Mouse (Mus musculus) embryonic facial prominence, embryonic 10.5 days (tissue): Measurements from ENCODE around the gene Col13a1. TPM values are rescaled to one million over a fixed set of nuclear protein-coding genes. Genes with fewer than 3 reads are reported as not detected.
A peak's percentile ranks its signal among the peaks of the same experiment; 100 is the strongest.

ENCODE experiments used
- DNase-seq: peaks from one replicate; pipeline ENCODE4 v3.0.0-alpha.2; 2017; ENCODE audit warnings: low spot score
- H3K27ac ChIP-seq: fragments of 300-500 bp; sonication (generic); replicated peaks from 2 replicates; pipeline ENCODE4 v1.5.1; 2016; ENCODE audit warnings: mild to moderate bottlenecking
- H3K27me3 ChIP-seq: fragments of 300-500 bp; sonication (generic); replicated peaks from 2 replicates; pipeline ENCODE4 v1.6.1; 2016; ENCODE audit warnings: low read depth, mild to moderate bottlenecking; ENCODE audit not compliant: poor library complexity, severe bottlenecking
- H3K36me3 ChIP-seq: fragments of 300-500 bp; sonication (generic); replicated peaks from 2 replicates; pipeline ENCODE4 v1.6.1; 2016; ENCODE audit warnings: mild to moderate bottlenecking, moderate library complexity
- H3K4me1 ChIP-seq: fragments of 300-500 bp; sonication (generic); 2 replicates; pipeline ENCODE4 v1.6.1; 2016
- H3K4me3 ChIP-seq: fragments of 300-500 bp; sonication (generic); 2 replicates; pipeline ENCODE4 v1.5.1; 2016; ENCODE audit warnings: mild to moderate bottlenecking, moderate library complexity
- H3K9me3 ChIP-seq: fragments of 300-500 bp; sonication (generic); 2 replicates; pipeline ENCODE4 v1.6.1; 2016; ENCODE audit warnings: mild to moderate bottlenecking
- WGBS: fragments of 180-500 bp; shearing (Covaris S2); methylation state at CpG from one replicate; pipeline ENCODE4 v1.1.7; 2016; 5-methylcytosine and 5-hydroxymethylcytosine counted together
- polyA plus RNA-seq: library from polyadenylated mRNA; unstranded; fragments of >200 nt; fragmentation: Nextera tagmentation; extraction: Ambion mirVana; gene quantifications from 2 replicates; pipeline ENCODE4 v1.2.1, GENCODE M21; 2016

Gene Col13a1
- polyA plus RNA-seq, 1 experiment from 2014 or later = 6.1 TPM

- Histone ChIP-seq H3K36me3 (no peaks in the 10 kb centered on the region), H3K27me3 (peaks cover 5% of the 10 kb centered on the region; the same call in 1 of the 2 replicates), H3K4me3 (no peak overlapping the region), H3K9me3 (no peaks in the 10 kb centered on the region), H3K4me1 (peaks cover 13% of the 10 kb centered on the region), H3K27ac (no peak overlapping the region)
- no peak for DNase-seq
- WGBS = 78% methylated on average over 6 of the region's 6 CpGs
Measured at GRCm38 (mm10) chr10:61956718-61957117, 22.2 kb downstream of the Col13a1 start.

DNA sequence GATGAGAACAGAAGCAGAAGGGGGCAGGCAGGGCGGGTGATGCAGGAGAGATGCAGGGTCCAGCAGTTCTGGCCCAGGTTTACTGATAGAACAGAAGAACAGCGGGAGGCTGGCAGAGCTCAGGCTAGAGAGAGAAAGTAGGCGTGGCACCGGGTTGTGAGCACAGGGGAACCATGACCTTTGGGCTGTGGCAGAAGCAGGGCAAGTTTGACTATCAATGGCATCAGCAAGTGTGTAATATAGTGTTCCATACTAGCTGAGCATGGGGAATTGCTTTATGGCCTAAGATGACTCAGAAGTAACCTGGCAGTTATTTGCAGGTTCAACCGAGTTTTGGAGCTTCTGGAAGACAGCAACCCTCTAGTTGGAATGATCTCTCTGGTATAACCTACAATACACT is 25.0 kb downstream of the Col13a1 start:
- DNase-seq = no peak
- Histone ChIP-seq H3K36me3 (no peaks in the 10 kb centered on the region), H3K27me3 (peaks cover 5% of the 10 kb centered on the region; the same call in 1 of the 2 replicates), H3K4me1 (peaks cover 21% of the 10 kb centered on the region), H3K4me3 (no peak overlapping the region), H3K9me3 (no peaks in the 10 kb centered on the region), H3K27ac (no peak overlapping the region)
- 66% methylated on average over 5 of the region's 5 CpGs for WGBS

- Histone ChIP-seq H3K4me1 (peaks cover 20% of the 10 kb centered on the region), H3K36me3 (no peaks in the 10 kb centered on the region), H3K27me3 (peaks cover 5% of the 10 kb centered on the region; the same call in 1 of the 2 replicates), H3K27ac (no peak overlapping the region), H3K4me3 (no peak overlapping the region), H3K9me3 (no peaks in the 10 kb centered on the region)
- DNase-seq = no peak
- 85% methylated on average over 6 of the region's 6 CpGs for WGBS
Measured at GRCm38 (mm10) chr10:61949542-61949941, 29.4 kb downstream of the Col13a1 start.

DNA sequence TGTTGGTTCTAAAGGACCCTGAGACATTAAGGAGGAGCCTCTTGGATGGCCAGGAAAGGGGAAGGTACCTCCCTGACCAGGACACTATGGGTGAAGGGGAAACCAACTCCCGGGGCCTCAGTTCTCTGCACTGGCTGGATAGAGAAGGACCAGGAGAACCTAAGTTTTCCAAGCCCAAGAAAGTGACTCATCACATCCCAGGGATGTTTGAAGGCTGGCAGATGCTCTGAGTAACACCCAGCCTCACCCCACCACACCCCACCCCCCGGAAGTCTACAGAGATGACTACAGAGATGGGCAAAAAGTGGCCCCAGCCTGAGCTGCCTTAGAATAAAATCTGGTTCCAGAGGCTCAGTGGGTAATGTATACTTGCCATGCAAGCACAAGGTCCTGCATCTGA is 34.5 kb downstream of the Col13a1 start:
- peaks cover 11% of the 10 kb centered on the region; the same call in 1 of the 2 replicates for H3K27me3 ChIP-seq
- H3K9me3 ChIP-seq = no peaks in the 10 kb centered on the region
- H3K4me1 ChIP-seq = peaks cover 38% of the 10 kb centered on the region
- no peak for DNase-seq
- no peak overlapping the region for H3K27ac ChIP-seq
- no peaks in the 10 kb centered on the region for H3K36me3 ChIP-seq
- H3K4me3 ChIP-seq = no peak overlapping the region
- 88% methylated on average over 2 of the region's 2 CpGs for WGBS

- no peak for DNase-seq
- Histone ChIP-seq H3K27me3 (peaks cover 18% of the 10 kb centered on the region; the same call in 1 of the 2 replicates), H3K36me3 (no peaks in the 10 kb centered on the region), H3K9me3 (no peaks in the 10 kb centered on the region), H3K4me3 (no peak overlapping the region), H3K4me1 (peaks cover 34% of the 10 kb centered on the region), H3K27ac (no peak overlapping the region)
- WGBS = 52% methylated on average over 10 of the region's 10 CpGs
Measured at GRCm38 (mm10) chr10:61943480-61943879, 35.4 kb downstream of the Col13a1 start.

GRCm38 (mm10) chr10:61942719-61943118 is 36.2 kb downstream of the Col13a1 start:
- Histone ChIP-seq H3K36me3 (no peaks in the 10 kb centered on the region), H3K27ac (no peak overlapping the region), H3K4me1 (peaks cover 35% of the 10 kb centered on the region), H3K27me3 (peaks cover 22% of the 10 kb centered on the region), H3K9me3 (no peaks in the 10 kb centered on the region), H3K4me3 (no peak overlapping the region)
- WGBS = 69% methylated on average over 2 of the region's 2 CpGs
- no peak for DNase-seq

- peak overlapping the region; percentile 49 for H3K4me3 ChIP-seq
- H3K27ac ChIP-seq = peak overlapping the region; percentile 77
- no peaks in the 10 kb centered on the region for H3K36me3 ChIP-seq
- H3K9me3 ChIP-seq = 0 out of 2 replicates have a peak, but pooled peaks cover 2% of the 10 kb centered on the region
- DNase-seq = peak; percentile 82
- H3K27me3 ChIP-seq = peaks cover 42% of the 10 kb centered on the region
- peaks cover 50% of the 10 kb centered on the region for H3K4me1 ChIP-seq
- 2% methylated on average over 28 of the region's 28 CpGs for WGBS
Measured at GRCm38 (mm10) chr10:61936211-61937121, 42.4 kb downstream of the Col13a1 start.

DNA sequence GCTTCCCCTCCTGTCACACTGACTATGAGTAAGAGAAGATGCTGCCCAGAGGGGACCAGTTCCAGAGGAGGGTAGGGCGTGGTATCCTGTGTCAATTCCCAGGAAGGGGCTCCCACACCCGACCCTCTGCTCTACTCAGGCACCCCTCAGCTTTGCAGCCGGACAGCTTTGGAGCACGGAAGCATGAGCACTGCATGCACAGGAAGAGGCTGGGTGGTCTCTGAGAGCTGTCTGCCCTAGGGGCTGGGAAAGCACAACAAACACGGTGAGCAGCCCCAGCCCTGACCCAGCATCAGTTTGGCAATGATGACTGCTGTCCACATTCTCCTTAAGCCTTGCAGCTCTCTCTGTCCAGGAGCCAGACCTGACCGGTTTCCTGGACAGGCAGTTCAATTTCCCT is 47.2 kb downstream of the Col13a1 start:
- Histone ChIP-seq H3K27ac (peak overlapping the region; percentile 49; the same call in 1 of the 2 replicates), H3K27me3 (peaks cover 25% of the 10 kb centered on the region), H3K36me3 (no peaks in the 10 kb centered on the region), H3K9me3 (0 out of 2 replicates have a peak, but pooled peaks cover under 1% of the 10 kb centered on the region), H3K4me1 (peaks cover 83% of the 10 kb centered on the region), H3K4me3 (no peak overlapping the region)
- DNase-seq = peak; percentile 44
- 38% methylated on average over 6 of the region's 6 CpGs for WGBS

DNA sequence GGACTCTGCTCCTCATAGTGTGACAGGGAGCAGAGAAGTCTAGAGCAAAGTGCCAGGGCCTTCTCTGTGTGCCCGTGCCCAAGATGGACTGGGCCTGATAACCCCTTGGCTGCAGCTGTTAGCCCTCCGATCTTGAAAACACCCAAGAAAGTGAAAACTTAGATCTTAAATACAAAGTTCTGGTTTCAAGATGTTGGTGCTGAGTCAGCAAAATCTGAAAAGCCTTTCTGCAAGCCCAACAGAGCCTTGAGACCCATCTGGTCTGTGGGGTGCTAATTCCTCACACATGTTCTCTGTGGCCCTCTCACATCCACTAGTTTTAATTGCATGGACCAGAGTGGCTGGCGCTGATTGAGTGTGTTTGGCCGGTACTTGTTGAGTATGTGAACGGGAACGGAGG is 49.0 kb downstream of the Col13a1 start:
- peak overlapping the region; percentile 54 for H3K27ac ChIP-seq
- H3K4me1 ChIP-seq = peaks cover 71% of the 10 kb centered on the region

DNA sequence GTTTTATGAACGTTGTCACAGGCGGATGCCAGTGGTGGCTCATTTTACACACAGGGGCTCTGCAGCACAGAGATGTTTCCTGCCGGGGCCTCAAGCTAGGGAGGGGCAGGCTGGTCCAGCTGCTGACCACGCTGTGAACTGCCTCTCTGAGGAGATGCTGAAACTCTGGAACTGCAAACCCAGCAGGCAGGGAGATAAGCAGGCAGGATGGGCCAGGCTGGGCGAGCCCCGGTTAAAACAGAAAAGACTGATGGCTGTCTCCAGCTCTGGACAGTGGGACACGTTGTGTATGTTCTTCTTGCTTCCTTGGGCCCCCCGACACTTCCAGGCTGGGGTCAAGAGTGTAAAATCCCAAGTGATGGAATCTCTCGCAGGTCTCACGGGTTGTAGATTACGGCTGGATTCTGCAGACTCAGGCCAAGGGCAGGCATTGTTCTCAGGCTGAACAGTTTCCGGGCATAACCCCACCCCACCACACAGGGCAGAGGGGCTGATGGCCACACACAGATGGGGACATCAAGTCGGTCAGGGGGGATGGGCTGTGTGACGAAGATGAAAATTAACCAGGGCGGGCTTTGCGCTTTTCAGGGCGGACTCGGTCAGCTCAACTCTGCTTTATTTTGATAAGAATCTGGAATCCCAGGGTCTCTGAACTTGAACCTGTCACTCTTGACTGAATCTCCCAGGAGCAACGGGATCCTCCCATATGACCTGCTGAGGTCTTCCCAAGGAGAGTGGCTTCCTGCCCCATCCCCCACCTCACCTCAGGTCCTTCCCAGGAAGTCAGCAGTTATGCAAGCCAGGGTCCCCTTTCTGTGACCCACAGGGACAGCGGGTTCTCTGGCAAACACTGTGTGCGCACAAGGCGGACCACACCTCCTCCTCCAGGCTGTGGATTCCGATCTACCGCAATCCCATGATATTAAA is 49.9 kb downstream of the Col13a1 start:
- no peaks in the 10 kb centered on the region for H3K36me3 ChIP-seq
- H3K4me1 ChIP-seq = peaks cover 62% of the 10 kb centered on the region
- 6% methylated on average over 24 of the region's 24 CpGs for WGBS
- H3K27ac ChIP-seq = peak overlapping the region; percentile 83
- DNase-seq = peak; percentile 76
- H3K27me3 ChIP-seq = peaks cover 8% of the 10 kb centered on the region; the same call in 1 of the 2 replicates
- H3K9me3 ChIP-seq = no peaks in the 10 kb centered on the region
- H3K4me3 ChIP-seq = peak overlapping the region; percentile 39

More for the DNA sequence above, 49.0 kb downstream of the Col13a1 start:
- Histone ChIP-seq H3K9me3 (no peaks in the 10 kb centered on the region), H3K4me3 (no peak overlapping the region; the same call in 1 of the 2 replicates), H3K27me3 (peaks cover 10% of the 10 kb centered on the region; the same call in 1 of the 2 replicates), H3K36me3 (no peaks in the 10 kb centered on the region)
- WGBS = 70% methylated on average over 6 of the region's 6 CpGs
- DNase-seq = no peak

DNA sequence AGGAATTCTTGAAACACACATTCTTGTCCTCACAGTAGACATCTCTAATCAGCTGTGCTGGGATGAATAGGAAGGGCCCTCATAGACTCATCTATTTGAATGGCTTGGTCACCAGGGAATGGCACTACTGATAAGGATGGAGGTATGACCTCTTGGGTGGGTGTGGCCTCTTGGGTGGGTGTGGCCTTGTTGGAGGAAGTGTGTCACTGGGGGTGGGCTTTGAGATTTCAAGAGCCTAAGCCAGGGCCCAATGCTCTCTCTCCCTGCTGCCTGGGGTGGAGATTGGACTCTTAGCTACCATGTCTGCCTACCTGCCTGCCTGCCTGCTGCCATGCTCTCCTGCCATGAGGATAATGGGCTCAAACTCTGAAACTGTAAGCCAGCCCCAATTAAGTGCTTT is 53.2 kb downstream of the Col13a1 start:
- DNase-seq = no peak
- H3K4me1 ChIP-seq = peaks cover 71% of the 10 kb centered on the region
- H3K9me3 ChIP-seq = no peaks in the 10 kb centered on the region
- no peak overlapping the region for H3K4me3 ChIP-seq
- H3K36me3 ChIP-seq = no peaks in the 10 kb centered on the region
- no peak overlapping the region for H3K27ac ChIP-seq
- H3K27me3 ChIP-seq = peaks cover 8% of the 10 kb centered on the region; the same call in 1 of the 2 replicates
